Mouse (Mus musculus): Measurements from ENCODE around the gene Tlr5. TPM values are rescaled to one million over a fixed set of nuclear protein-coding genes. Genes with fewer than 3 reads are reported as not detected.

Gene Tlr5
- polyA plus RNA-seq, 1 experiment from 2014 or later = 0.39 TPM

GRCm38 (mm10) chr1:182927878-182928851, 26.4 kb upstream of the Tlr5 start:
- Histone ChIP-seq H3K4me1 (replicated peaks) (peaks cover 3% of the 10 kb centered on the region; the same call in 1 of the 2 replicates), H3K9ac (replicated peaks) (no peak overlapping the region), H3K9me3 (no peaks in the 10 kb centered on the region), H3K27me3 (no peaks in the 10 kb centered on the region), H3K27ac (no peak overlapping the region), H3K4me2 (replicated peaks) (no peak overlapping the region), H3K4me3 (replicated peaks) (no peak overlapping the region), H3K36me3 (no peaks in the 10 kb centered on the region)
- ATAC-seq = no peak
- 88% methylated on average over 19 of the region's 19 CpGs for WGBS

- Histone ChIP-seq H3K4me3 (replicated peaks) (no peak overlapping the region), H3K4me1 (replicated peaks) (no peaks in the 10 kb centered on the region), H3K9me3 (no peaks in the 10 kb centered on the region), H3K27me3 (no peaks in the 10 kb centered on the region), H3K36me3 (no peaks in the 10 kb centered on the region), H3K27ac (no peak overlapping the region), H3K9ac (replicated peaks) (no peak overlapping the region), H3K4me2 (replicated peaks) (no peak overlapping the region)
- whole genome bisulfite sequencing = 51% methylated on average over 6 of the region's 6 CpGs
- ATAC-seq = no peak
Measured at GRCm38 (mm10) chr1:182935469-182935868, 19.1 kb upstream of the Tlr5 start.

DNA sequence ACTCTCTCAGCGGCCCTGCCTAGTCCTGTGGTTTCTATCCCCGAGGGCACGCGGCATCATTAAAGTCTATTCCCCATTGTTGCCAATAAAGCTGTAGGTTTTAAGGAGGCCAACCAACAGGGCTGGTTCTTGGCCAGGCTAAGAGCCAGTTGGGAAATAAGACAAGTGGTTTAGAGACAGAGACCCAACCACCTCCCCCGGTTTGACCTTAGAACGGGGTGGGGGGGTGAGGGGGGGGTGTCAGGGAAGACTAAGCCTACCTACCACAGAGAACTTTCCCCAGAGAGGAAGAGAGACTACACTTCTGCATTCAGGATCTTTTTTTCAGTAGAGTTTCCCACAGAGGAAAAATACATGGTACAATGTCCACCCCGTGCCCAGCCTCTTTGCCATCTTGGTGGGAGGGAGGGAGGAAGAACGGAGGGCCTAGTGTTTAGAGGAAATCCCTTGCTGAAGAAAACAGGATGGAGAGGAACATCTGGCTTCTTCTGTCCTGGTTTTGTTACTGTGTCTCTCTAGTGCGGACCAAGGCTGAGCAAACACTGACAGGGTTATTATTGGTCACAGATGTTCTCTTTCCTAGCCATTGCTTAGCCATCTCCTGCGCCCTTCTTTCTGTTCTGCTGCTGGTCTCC, 17.0 kb upstream of the Tlr5 start:
- Histone ChIP-seq H3K4me2 (replicated peaks) (no peak overlapping the region), H3K27me3 (no peaks in the 10 kb centered on the region), H3K9me3 (no peaks in the 10 kb centered on the region), H3K9ac (replicated peaks) (no peak overlapping the region), H3K4me1 (replicated peaks) (peaks cover 9% of the 10 kb centered on the region), H3K27ac (no peak overlapping the region), H3K4me3 (replicated peaks) (no peak overlapping the region), H3K36me3 (no peaks in the 10 kb centered on the region)
- no peak for ATAC-seq
- 68% methylated on average over 10 of the region's 10 CpGs for WGBS

GRCm38 (mm10) chr1:182941921-182942320, 12.7 kb upstream of the Tlr5 start:
- 0 out of 2 replicates have a peak, but pooled peaks have one; percentile 43 for ATAC-seq
- H3K4me1 ChIP-seq (replicated peaks) = peaks cover 9% of the 10 kb centered on the region
- WGBS = 64% methylated on average over 2 of the region's 2 CpGs

DNA sequence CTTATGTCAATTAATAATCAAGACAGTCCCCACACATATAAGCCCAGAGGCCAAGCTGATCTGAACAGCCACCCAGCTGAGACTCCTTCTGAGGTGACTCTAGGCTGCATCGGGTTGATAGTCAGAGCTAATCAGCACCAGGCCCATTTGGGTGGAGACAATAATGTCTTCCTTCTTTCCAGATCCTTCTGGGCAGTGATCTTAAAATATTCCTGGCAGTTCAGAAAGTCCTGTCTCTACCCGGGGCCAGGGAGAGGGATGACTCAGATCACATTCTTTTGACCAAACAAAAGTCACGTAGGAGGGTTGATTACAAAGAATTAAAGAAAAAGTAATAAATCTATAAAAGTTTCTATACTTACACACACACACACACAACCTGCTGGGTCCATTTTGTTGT, 10.7 kb upstream of the Tlr5 start:
- H3K4me3 ChIP-seq (replicated peaks) = no peak overlapping the region
- H3K27me3 ChIP-seq = no peaks in the 10 kb centered on the region
- 90% methylated on average over 3 of the region's 3 CpGs for WGBS
- no peaks in the 10 kb centered on the region for H3K9me3 ChIP-seq
- no peaks in the 10 kb centered on the region for H3K36me3 ChIP-seq
- H3K4me2 ChIP-seq (replicated peaks) = no peak overlapping the region
- H3K9ac ChIP-seq (replicated peaks) = no peak overlapping the region
- H3K27ac ChIP-seq = no peak overlapping the region
- peaks cover 9% of the 10 kb centered on the region for H3K4me1 ChIP-seq (replicated peaks)
- no peak for ATAC-seq

More at GRCm38 (mm10) chr1:182941921-182942320, 12.7 kb upstream of the Tlr5 start:
- H3K9me3 ChIP-seq = no peaks in the 10 kb centered on the region
- no peaks in the 10 kb centered on the region for H3K27me3 ChIP-seq
- H3K4me2 ChIP-seq (replicated peaks) = no peak overlapping the region
- H3K9ac ChIP-seq (replicated peaks) = no peak overlapping the region
- no peaks in the 10 kb centered on the region for H3K36me3 ChIP-seq
- H3K27ac ChIP-seq = no peak overlapping the region
- H3K4me3 ChIP-seq (replicated peaks) = no peak overlapping the region

- Histone ChIP-seq H3K4me1 (replicated peaks) (peaks cover 9% of the 10 kb centered on the region), H3K9me3 (no peaks in the 10 kb centered on the region), H3K4me3 (replicated peaks) (no peak overlapping the region), H3K4me2 (replicated peaks) (no peak overlapping the region), H3K27me3 (no peaks in the 10 kb centered on the region), H3K27ac (no peak overlapping the region), H3K36me3 (no peaks in the 10 kb centered on the region), H3K9ac (replicated peaks) (no peak overlapping the region)
- 83% methylated on average over 5 of the region's 5 CpGs for WGBS
- ATAC-seq = no peak
Measured at GRCm38 (mm10) chr1:182944638-182945037, 9.9 kb upstream of the Tlr5 start.

GRCm38 (mm10) chr1:182945561-182945960, 9.0 kb upstream of the Tlr5 start:
- Histone ChIP-seq H3K9me3 (no peaks in the 10 kb centered on the region), H3K4me1 (replicated peaks) (peaks cover 9% of the 10 kb centered on the region), H3K4me3 (replicated peaks) (no peak overlapping the region), H3K9ac (replicated peaks) (no peak overlapping the region), H3K4me2 (replicated peaks) (no peak overlapping the region), H3K27me3 (no peaks in the 10 kb centered on the region), H3K36me3 (no peaks in the 10 kb centered on the region), H3K27ac (no peak overlapping the region)
- no peak for ATAC-seq
- 81% methylated on average over 6 of the region's 6 CpGs for WGBS

DNA sequence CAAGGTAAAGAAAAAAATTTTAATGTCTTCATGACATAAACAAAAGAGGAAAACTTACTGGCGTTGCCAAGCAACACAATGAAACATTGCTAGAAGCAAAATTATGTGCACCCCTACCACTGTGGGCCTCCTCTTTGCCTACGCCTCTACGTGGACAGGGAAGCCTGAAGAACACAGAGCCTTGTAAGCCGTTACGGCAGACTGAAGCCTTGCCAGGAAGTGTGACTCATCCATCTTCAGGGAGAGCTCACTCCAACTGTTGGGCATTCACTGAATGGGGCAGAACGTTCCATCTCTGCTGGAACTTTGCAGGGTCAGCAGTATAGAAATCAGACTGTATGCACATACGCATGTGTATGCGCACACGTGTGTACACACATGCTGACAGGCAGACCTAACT, 3.3 kb upstream of the Tlr5 start:
- Histone ChIP-seq H3K4me3 (replicated peaks) (no peak overlapping the region), H3K27me3 (peaks cover 11% of the 10 kb centered on the region), H3K4me1 (replicated peaks) (peaks cover 25% of the 10 kb centered on the region), H3K9me3 (no peaks in the 10 kb centered on the region), H3K4me2 (replicated peaks) (no peak overlapping the region), H3K9ac (replicated peaks) (no peak overlapping the region), H3K27ac (no peak overlapping the region), H3K36me3 (no peaks in the 10 kb centered on the region)
- ATAC-seq = no peak
- WGBS = 85% methylated on average over 9 of the region's 9 CpGs

DNA sequence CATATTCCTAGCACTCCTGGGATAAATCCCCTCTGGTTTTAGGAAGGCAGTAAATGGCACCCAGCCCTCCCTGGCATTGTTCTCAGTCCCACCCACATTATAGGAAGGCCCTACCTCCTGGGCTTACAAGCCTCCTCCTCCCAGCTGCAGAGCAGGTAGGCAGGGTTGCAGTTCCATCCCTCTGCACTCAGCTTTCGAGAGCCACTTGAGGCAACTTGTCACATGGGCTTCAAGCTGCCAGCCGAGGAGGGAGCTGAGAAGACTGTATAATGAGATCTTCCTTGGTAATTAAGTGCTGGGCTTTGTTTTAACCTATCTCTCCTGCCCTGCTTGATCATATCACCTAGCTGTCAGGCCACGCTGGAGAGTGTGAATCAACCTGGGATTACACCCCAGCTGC, 1.4 kb upstream of the Tlr5 start:
- Histone ChIP-seq H3K4me3 (replicated peaks) (no peak overlapping the region), H3K9me3 (no peaks in the 10 kb centered on the region), H3K27ac (peak overlapping the region; percentile 35), H3K9ac (replicated peaks) (no peak overlapping the region), H3K4me1 (replicated peaks) (peaks cover 27% of the 10 kb centered on the region), H3K4me2 (replicated peaks) (no peak overlapping the region), H3K27me3 (peaks cover 23% of the 10 kb centered on the region), H3K36me3 (no peaks in the 10 kb centered on the region)
- 12% methylated on average over 3 of the region's 3 CpGs for WGBS
- peak; percentile 58; the same call in 1 of the 2 replicates for ATAC-seq

DNA sequence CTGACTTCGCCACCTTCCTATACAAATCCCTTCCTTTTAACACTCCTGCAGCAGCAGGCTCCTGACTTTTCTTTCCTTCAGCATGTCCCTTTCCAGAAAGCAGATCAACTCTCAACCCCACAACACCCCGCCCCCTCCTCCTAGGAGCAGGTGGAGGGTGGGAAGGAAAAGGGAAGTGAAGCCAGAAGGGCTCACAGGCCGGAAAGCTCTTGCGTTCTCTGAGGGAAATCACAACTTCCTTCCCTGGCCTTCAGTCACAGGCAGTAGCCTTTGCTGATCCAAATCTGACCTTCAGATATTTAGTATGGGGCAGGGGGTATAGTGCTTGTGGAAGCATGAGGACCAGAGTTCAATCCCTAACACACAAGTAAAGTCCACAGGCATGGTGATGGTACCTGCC, 921 bp upstream of the Tlr5 start:
- H3K4me3 ChIP-seq (replicated peaks) = no peak overlapping the region
- WGBS = 71% methylated on average over 4 of the region's 4 CpGs
- no peak overlapping the region for H3K9ac ChIP-seq (replicated peaks)
- H3K4me1 ChIP-seq (replicated peaks) = peaks cover 30% of the 10 kb centered on the region
- H3K9me3 ChIP-seq = no peaks in the 10 kb centered on the region
- H3K27ac ChIP-seq = peak overlapping the region; percentile 35
- H3K27me3 ChIP-seq = peaks cover 27% of the 10 kb centered on the region
- H3K4me2 ChIP-seq (replicated peaks) = no peak overlapping the region
- no peaks in the 10 kb centered on the region for H3K36me3 ChIP-seq
- ATAC-seq = no peak

DNA sequence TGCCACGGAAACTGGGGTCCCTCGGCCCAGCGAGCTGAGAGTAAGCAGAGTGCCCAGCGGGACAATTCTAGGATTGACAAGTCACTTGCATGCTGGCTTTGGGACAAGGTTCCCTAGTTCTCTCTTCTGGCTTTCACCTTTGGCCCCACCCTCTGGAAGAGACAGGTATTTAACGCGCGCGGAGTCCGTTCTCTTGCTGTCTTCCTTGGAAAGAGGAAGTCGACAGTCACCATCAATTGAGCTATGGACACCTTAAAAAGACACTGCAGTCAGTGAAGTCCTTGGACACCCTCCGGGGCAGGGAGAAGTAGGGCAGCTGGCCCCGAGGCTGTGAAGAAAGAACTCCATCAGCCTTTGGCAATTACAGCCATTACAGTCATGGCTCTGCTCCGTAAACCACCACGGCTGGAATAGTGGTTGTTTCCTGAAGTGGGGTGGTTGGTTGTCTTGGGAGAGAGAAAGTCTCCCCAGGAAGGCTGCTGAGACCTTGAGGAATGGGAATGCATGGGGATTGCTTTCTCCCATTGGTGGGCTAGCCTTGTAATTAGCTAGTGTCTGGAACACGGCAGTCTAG, 546 bp downstream of the Tlr5 start:
- WGBS = 23% methylated on average over 15 of the region's 15 CpGs
- ATAC-seq = no peak; the same call in 1 of the 2 replicates
- Histone ChIP-seq H3K9me3 (no peaks in the 10 kb centered on the region), H3K4me2 (replicated peaks) (peak overlapping the region; percentile 57), H3K36me3 (no peaks in the 10 kb centered on the region), H3K27me3 (peaks cover 30% of the 10 kb centered on the region), H3K27ac (no peak overlapping the region), H3K4me3 (replicated peaks) (peak overlapping the region; percentile 33), H3K4me1 (replicated peaks) (peaks cover 43% of the 10 kb centered on the region), H3K9ac (replicated peaks) (peak overlapping the region; percentile 60)
